Mouse (Mus musculus): Measurements from ENCODE around the gene Psmd4. TPM values are rescaled to one million over a fixed set of nuclear protein-coding genes. Genes with fewer than 3 reads are reported as not detected.

Gene Psmd4
- 286 and 316 TPM in 2 replicates for polyA plus RNA-seq (2011; ENCODE audit: insufficient read depth, insufficient read length, low read depth, missing spikeins)

DNA sequence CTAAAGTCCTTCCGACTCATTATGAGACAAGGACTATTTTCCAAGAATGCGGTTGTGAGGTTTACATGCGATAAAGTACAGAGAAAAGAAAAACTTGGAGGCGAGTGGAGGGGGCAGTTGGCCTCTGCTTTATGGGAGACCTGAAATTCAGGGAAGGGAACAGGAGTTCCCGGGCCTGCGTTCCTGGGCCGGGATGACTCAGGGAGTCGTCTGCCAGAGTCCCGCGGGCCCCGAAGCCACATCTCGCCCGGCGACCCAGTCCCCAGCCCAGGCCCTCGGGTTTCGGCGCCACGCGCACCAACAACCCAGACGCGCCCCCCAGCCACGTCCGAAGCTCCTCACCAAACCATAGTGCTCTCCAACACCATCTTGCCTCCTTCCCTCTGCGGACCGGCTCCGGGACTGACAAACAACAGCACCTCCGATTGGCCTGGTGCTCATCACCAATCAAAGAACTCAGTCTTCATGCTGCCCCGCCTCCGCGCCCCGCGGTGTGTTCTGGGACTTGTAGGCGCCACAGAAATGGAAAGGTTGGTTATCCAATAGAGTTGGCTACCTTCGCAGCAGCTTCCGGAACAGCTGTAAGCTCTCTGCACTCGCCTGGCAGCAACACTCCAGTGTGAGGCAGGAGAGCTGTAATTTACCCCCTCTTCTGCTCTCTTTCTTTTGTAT is at the start of gene Psmd4:
TSS of gene Psmd4 (minus strand) at position 449 of the 672 bp plus-strand sequence.
- Histone ChIP-seq H3K9me3 (replicated peaks; ENCODE audit: control insufficient read depth, insufficient read depth, low read length, poor library complexity, severe bottlenecking) (no peaks in the 10 kb centered on the region), H3K4me1 (ENCODE audit: control insufficient read depth, insufficient read depth, low read length) (no peaks in the 10 kb centered on the region), H3K4me3 (ENCODE audit: low read depth, low read length) (peak within 1 kb of the TSS; percentile 95), H3K9ac (ENCODE audit: low read depth, poor library complexity, severe bottlenecking) (peak within 1 kb of the TSS; percentile 96), H3K27ac (ENCODE audit: insufficient read depth, low read length) (no peak within 1 kb of the TSS), H3K27me3 (ENCODE audit: control insufficient read depth, insufficient read depth, low read length, poor library complexity, severe bottlenecking) (no peaks in the 10 kb centered on the region), H3K36me3 (ENCODE audit: control insufficient read depth, insufficient read depth, low read length, poor library complexity, severe bottlenecking) (peaks cover 9% of the 10 kb centered on the region)
- peak; percentile 68 for TF ChIP-seq POLR2A (IDR thresholded peaks at IDR 0.05; ENCODE audit: insufficient read depth, low read length)
- no peak for TF ChIP-seq CTCF (IDR thresholded peaks at IDR 0.05; ENCODE audit: low read depth, low read length)

DNA sequence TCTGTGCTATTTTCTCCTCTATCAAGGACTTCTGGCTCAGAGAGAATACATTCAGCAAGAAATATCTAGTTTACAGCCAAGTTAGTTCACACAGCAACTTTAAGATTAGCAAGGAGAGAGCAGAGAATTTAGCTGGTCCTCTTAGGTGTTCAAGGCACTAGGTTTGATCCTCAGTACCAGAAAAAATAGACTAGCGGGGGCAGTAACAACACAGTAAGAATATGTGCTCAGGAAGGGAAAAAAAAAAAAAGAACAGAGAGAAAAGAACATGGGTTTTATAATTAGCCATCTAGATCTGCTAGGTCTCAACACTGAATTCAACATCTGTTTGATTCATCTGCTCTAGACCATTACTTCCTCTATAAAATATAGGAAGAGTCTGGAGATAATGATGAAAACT is 45.7 kb upstream of the Psmd4 start:
- Histone ChIP-seq H3K9me3 (replicated peaks; ENCODE audit: control insufficient read depth, insufficient read depth, low read length, poor library complexity, severe bottlenecking) (no peaks in the 10 kb centered on the region), H3K36me3 (ENCODE audit: control insufficient read depth, insufficient read depth, low read length, poor library complexity, severe bottlenecking) (peaks cover 6% of the 10 kb centered on the region), H3K27ac (ENCODE audit: insufficient read depth, low read length) (no peak overlapping the region), H3K9ac (ENCODE audit: low read depth, poor library complexity, severe bottlenecking) (no peak overlapping the region), H3K27me3 (ENCODE audit: control insufficient read depth, insufficient read depth, low read length, poor library complexity, severe bottlenecking) (no peaks in the 10 kb centered on the region), H3K4me3 (ENCODE audit: low read depth, low read length) (no peak overlapping the region), H3K4me1 (ENCODE audit: control insufficient read depth, insufficient read depth, low read length) (no peaks in the 10 kb centered on the region)
- TF ChIP-seq POLR2A (IDR thresholded peaks at IDR 0.05; ENCODE audit: insufficient read depth, low read length) (no peak), CTCF (IDR thresholded peaks at IDR 0.05; ENCODE audit: low read depth, low read length) (no peak), EP300 (IDR thresholded peaks at IDR 0.05; ENCODE audit: insufficient read depth, low read depth, low read length) (no peak)

DNA sequence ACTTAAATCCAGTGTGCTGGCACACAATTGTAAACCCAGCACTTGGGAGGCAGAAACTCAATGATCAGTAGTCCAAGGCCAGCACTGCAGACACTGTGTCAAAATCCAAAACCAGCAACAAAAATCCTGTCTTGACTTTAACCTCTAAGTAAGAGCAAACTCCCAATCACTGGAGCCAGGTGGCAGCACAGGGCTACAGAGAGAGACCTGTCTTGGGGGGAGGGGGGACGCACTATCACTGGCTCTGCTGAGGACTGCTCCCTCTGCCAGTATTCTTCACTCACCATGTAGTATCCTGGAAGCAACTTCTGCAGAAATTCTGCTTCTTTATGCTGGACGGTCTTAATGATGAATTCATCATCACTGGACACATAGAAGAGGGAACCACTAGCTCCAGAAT is 29.2 kb upstream of the Psmd4 start:
- Histone ChIP-seq H3K9ac (ENCODE audit: low read depth, poor library complexity, severe bottlenecking) (no peak overlapping the region), H3K9me3 (replicated peaks; ENCODE audit: control insufficient read depth, insufficient read depth, low read length, poor library complexity, severe bottlenecking) (no peaks in the 10 kb centered on the region), H3K27me3 (ENCODE audit: control insufficient read depth, insufficient read depth, low read length, poor library complexity, severe bottlenecking) (no peaks in the 10 kb centered on the region), H3K4me1 (ENCODE audit: control insufficient read depth, insufficient read depth, low read length) (no peaks in the 10 kb centered on the region), H3K27ac (ENCODE audit: insufficient read depth, low read length) (peak overlapping the region; percentile 79), H3K4me3 (ENCODE audit: low read depth, low read length) (no peak overlapping the region), H3K36me3 (ENCODE audit: control insufficient read depth, insufficient read depth, low read length, poor library complexity, severe bottlenecking) (peaks cover 57% of the 10 kb centered on the region)
- TF ChIP-seq CTCF (IDR thresholded peaks at IDR 0.05; ENCODE audit: low read depth, low read length), result peak; percentile 46
- TF ChIP-seq EP300 (IDR thresholded peaks at IDR 0.05; ENCODE audit: insufficient read depth, low read depth, low read length), result no peak
- no peak for TF ChIP-seq POLR2A (IDR thresholded peaks at IDR 0.05; ENCODE audit: insufficient read depth, low read length)

DNA sequence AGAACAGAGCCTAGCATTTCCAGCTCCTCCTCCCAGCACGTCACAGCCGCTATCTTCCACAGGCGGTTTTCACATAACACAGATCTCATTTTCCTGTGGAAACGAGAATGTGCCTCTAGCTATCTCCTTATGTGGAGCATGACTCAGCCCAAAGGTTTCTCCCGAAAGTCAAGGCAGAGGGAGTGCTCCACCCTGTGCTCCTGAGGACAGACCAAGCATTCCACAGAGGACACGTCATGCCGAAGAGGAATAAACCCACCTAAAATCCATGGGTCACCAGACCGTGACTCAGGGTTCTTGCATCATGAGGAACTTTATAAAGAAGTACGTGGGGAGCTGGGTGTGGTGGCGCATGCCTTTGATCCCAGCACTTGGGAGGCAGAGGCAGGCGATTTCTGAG is 24.2 kb upstream of the Psmd4 start:
- Histone ChIP-seq H3K9me3 (replicated peaks; ENCODE audit: control insufficient read depth, insufficient read depth, low read length, poor library complexity, severe bottlenecking) (no peaks in the 10 kb centered on the region), H3K4me1 (ENCODE audit: control insufficient read depth, insufficient read depth, low read length) (no peaks in the 10 kb centered on the region), H3K27ac (ENCODE audit: insufficient read depth, low read length) (peak overlapping the region; percentile 46; the same call in 1 of the 2 replicates), H3K9ac (ENCODE audit: low read depth, poor library complexity, severe bottlenecking) (0 out of 2 replicates have a peak overlapping the region, but pooled peaks have one; percentile 14), H3K27me3 (ENCODE audit: control insufficient read depth, insufficient read depth, low read length, poor library complexity, severe bottlenecking) (no peaks in the 10 kb centered on the region), H3K4me3 (ENCODE audit: low read depth, low read length) (no peak overlapping the region), H3K36me3 (ENCODE audit: control insufficient read depth, insufficient read depth, low read length, poor library complexity, severe bottlenecking) (peaks cover 69% of the 10 kb centered on the region)
- TF ChIP-seq POLR2A (IDR thresholded peaks at IDR 0.05; ENCODE audit: insufficient read depth, low read length) (no peak), EP300 (IDR thresholded peaks at IDR 0.05; ENCODE audit: insufficient read depth, low read depth, low read length) (no peak), CTCF (IDR thresholded peaks at IDR 0.05; ENCODE audit: low read depth, low read length) (no peak)

DNA sequence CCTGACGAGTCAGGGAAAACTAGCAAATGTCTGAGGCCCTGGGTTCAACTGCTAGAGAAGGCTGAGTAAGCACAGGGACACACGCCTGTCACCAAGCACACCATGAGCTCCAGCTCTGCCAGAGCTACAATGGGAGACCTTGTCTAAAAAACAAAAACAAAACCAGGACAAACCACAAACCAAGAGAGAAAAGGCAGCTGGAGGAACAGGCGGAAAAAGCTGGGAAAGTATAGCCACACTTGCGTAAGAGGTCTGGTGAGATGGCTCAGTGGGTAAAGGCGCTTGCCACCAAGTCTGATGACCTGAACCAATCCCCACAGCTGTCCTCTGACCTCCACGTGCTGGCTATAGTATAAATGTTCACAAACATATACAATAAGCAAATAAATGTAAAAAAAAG is 23.7 kb upstream of the Psmd4 start:
- Histone ChIP-seq H3K9me3 (replicated peaks; ENCODE audit: control insufficient read depth, insufficient read depth, low read length, poor library complexity, severe bottlenecking) (no peaks in the 10 kb centered on the region), H3K36me3 (ENCODE audit: control insufficient read depth, insufficient read depth, low read length, poor library complexity, severe bottlenecking) (peaks cover 71% of the 10 kb centered on the region), H3K4me3 (ENCODE audit: low read depth, low read length) (no peak overlapping the region), H3K27ac (ENCODE audit: insufficient read depth, low read length) (peak overlapping the region; percentile 46), H3K9ac (ENCODE audit: low read depth, poor library complexity, severe bottlenecking) (peak overlapping the region; percentile 14; the same call in 1 of the 2 replicates), H3K4me1 (ENCODE audit: control insufficient read depth, insufficient read depth, low read length) (no peaks in the 10 kb centered on the region), H3K27me3 (ENCODE audit: control insufficient read depth, insufficient read depth, low read length, poor library complexity, severe bottlenecking) (no peaks in the 10 kb centered on the region)
- TF ChIP-seq CTCF (IDR thresholded peaks at IDR 0.05; ENCODE audit: low read depth, low read length), result no peak
- TF ChIP-seq EP300 (IDR thresholded peaks at IDR 0.05; ENCODE audit: insufficient read depth, low read depth, low read length), result no peak
- TF ChIP-seq POLR2A (IDR thresholded peaks at IDR 0.05; ENCODE audit: insufficient read depth, low read length), result no peak

DNA sequence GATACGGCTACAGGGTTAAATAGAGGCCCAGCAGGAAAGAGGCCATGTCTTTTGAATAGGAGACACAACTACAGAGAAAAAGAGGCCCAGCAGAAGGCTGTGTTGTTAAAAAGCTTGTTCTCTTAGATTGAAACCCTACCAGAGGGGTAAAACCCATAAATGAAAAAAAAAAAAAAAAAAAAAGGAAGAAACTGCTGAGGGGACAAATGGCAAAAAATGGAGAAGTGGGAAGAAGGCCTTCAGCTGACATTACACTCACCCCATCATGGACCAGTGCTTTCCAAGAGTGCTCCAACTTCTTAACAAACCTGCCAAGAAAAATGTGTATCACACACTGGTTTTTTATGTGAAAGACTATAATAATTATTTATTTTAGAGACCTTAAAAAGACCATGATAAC is 23.1 kb upstream of the Psmd4 start:
- H3K27me3 ChIP-seq (ENCODE audit: control insufficient read depth, insufficient read depth, low read length, poor library complexity, severe bottlenecking), result no peaks in the 10 kb centered on the region
- TF ChIP-seq EP300 (IDR thresholded peaks at IDR 0.05; ENCODE audit: insufficient read depth, low read depth, low read length), result no peak
- peaks cover 65% of the 10 kb centered on the region for H3K36me3 ChIP-seq (ENCODE audit: control insufficient read depth, insufficient read depth, low read length, poor library complexity, severe bottlenecking)
- no peaks in the 10 kb centered on the region for H3K9me3 ChIP-seq (replicated peaks; ENCODE audit: control insufficient read depth, insufficient read depth, low read length, poor library complexity, severe bottlenecking)
- H3K4me3 ChIP-seq (ENCODE audit: low read depth, low read length), result no peak overlapping the region
- no peak overlapping the region for H3K9ac ChIP-seq (ENCODE audit: low read depth, poor library complexity, severe bottlenecking)
- no peaks in the 10 kb centered on the region for H3K4me1 ChIP-seq (ENCODE audit: control insufficient read depth, insufficient read depth, low read length)
- no peak overlapping the region for H3K27ac ChIP-seq (ENCODE audit: insufficient read depth, low read length)
